Mouse (Mus musculus) olfactory bulb, adult 2 months (tissue): Measurements from ENCODE around the gene Akap1. TPM values are rescaled to one million over a fixed set of nuclear protein-coding genes. Genes with fewer than 3 reads are reported as not detected.

Experiments
- H3K27ac ChIP-seq: fragments of 200-500 bp; 2 replicates; pipeline ENCODE4 v1.5.1; 2012; ENCODE audit warnings: low read depth, low read length; ENCODE audit not compliant: insufficient read depth
- H3K4me1 ChIP-seq: fragments of 200-500 bp; 2 replicates; pipeline ENCODE4 v1.6.1; 2012; ENCODE audit warnings: low read length; ENCODE audit not compliant: control insufficient read depth, insufficient read depth
- H3K4me3 ChIP-seq: fragments of 200-500 bp; 2 replicates; pipeline ENCODE4 v1.5.1; 2012; ENCODE audit warnings: mild to moderate bottlenecking, low read depth, low read length, moderate library complexity; ENCODE audit not compliant: insufficient read depth
- CTCF ChIP-seq: fragments of 200-500 bp; IDR thresholded peaks from 2 replicates; pipeline ENCODE4 v1.5.1; 2012; ENCODE audit warnings: low read depth, mild to moderate bottlenecking, low read length, moderate library complexity; ENCODE audit not compliant: insufficient read depth
- POLR2A ChIP-seq: fragments of 200-500 bp; IDR thresholded peaks from 2 replicates; pipeline ENCODE4 v1.6.1; 2012; ENCODE audit warnings: mild to moderate bottlenecking, low read depth, low read length, moderate library complexity; ENCODE audit not compliant: insufficient read depth
- WGBS: fragments of 180-500 bp; shearing (Covaris S2); methylation state at CpG from one replicate; pipeline ENCODE4 v1.1.7; 2018; 5-methylcytosine and 5-hydroxymethylcytosine counted together
- polyA plus RNA-seq: library from polyadenylated mRNA; stranded (reverse); fragments of >200 nt; gene quantifications from 2 replicates; pipeline ENCODE4 v1.2.4, GENCODE M21; 2012; ENCODE audit warnings: low replicate concordance; ENCODE audit not compliant: missing spikeins, insufficient read depth, insufficient read length

Akap1 gene
- polyA plus RNA-seq, 1 experiment = not detected

- no peak overlapping the region for H3K27ac ChIP-seq
- WGBS = 38% methylated on average over 5 of the region's 5 CpGs
- H3K4me3 ChIP-seq = no peak overlapping the region
- H3K4me1 ChIP-seq = peaks cover 15% of the 10 kb centered on the region
- 0 out of 2 replicates have a peak, but pooled peaks have one; percentile 26 for TF ChIP-seq CTCF
- TF ChIP-seq POLR2A = no peak
Measured at GRCm38 (mm10) chr11:88848590-88848989, 15.8 kb downstream of the Akap1 start.

GRCm38 (mm10) chr11:88847281-88848006 is 16.9 kb downstream of the Akap1 start:
- 90% methylated on average over 8 of the region's 8 CpGs for WGBS
- H3K27ac ChIP-seq = no peak overlapping the region
- TF ChIP-seq POLR2A (no peak), CTCF (no peak)
- H3K4me1 ChIP-seq = peaks cover 15% of the 10 kb centered on the region
- H3K4me3 ChIP-seq = no peak overlapping the region

- H3K27ac ChIP-seq = no peak overlapping the region
- WGBS = 94% methylated on average over 5 of the region's 5 CpGs
- peaks cover 25% of the 10 kb centered on the region for H3K4me1 ChIP-seq
- H3K4me3 ChIP-seq = no peak overlapping the region
- no peak for TF ChIP-seq CTCF
- no peak for TF ChIP-seq POLR2A
Measured at GRCm38 (mm10) chr11:88844384-88844783, 20.0 kb downstream of the Akap1 start.

- TF ChIP-seq CTCF (no peak), POLR2A (no peak)
- Histone ChIP-seq H3K4me3 (no peak overlapping the region), H3K4me1 (peaks cover 15% of the 10 kb centered on the region), H3K27ac (no peak overlapping the region)
- 95% methylated on average over 10 of the region's 10 CpGs for WGBS
Measured at GRCm38 (mm10) chr11:88843305-88843704, 21.1 kb downstream of the Akap1 start.

- peaks cover 15% of the 10 kb centered on the region for H3K4me1 ChIP-seq
- WGBS = 96% methylated on average over 13 of the region's 13 CpGs
- no peak overlapping the region for H3K4me3 ChIP-seq
- no peak overlapping the region for H3K27ac ChIP-seq
- TF ChIP-seq POLR2A = no peak
- no peak for TF ChIP-seq CTCF
Measured at GRCm38 (mm10) chr11:88842315-88842975, 21.9 kb downstream of the Akap1 start.

- WGBS = 49% methylated on average over 6 of the region's 6 CpGs
- Histone ChIP-seq H3K4me1 (peaks cover 15% of the 10 kb centered on the region), H3K27ac (no peak overlapping the region), H3K4me3 (no peak overlapping the region)
- no peak for TF ChIP-seq POLR2A
- TF ChIP-seq CTCF = no peak
Measured at GRCm38 (mm10) chr11:88841406-88841805, 23.0 kb downstream of the Akap1 start.

GRCm38 (mm10) chr11:88840724-88841350 is 23.5 kb downstream of the Akap1 start:
- TF ChIP-seq POLR2A = no peak
- no peak for TF ChIP-seq CTCF
- Histone ChIP-seq H3K4me1 (peaks cover 15% of the 10 kb centered on the region), H3K4me3 (no peak overlapping the region), H3K27ac (no peak overlapping the region)
- WGBS = 57% methylated on average over 10 of the region's 10 CpGs

- Histone ChIP-seq H3K27ac (no peak overlapping the region), H3K4me1 (peaks cover 15% of the 10 kb centered on the region), H3K4me3 (no peak overlapping the region)
- 40% methylated on average over 8 of the region's 8 CpGs for WGBS
- TF ChIP-seq CTCF = no peak
- TF ChIP-seq POLR2A = no peak
Measured at GRCm38 (mm10) chr11:88840292-88840691, 24.1 kb downstream of the Akap1 start.

- Histone ChIP-seq H3K4me1 (peaks cover 15% of the 10 kb centered on the region), H3K4me3 (no peak overlapping the region), H3K27ac (no peak overlapping the region)
- WGBS = 90% methylated on average over 6 of the region's 6 CpGs
- TF ChIP-seq POLR2A = no peak
- TF ChIP-seq CTCF = no peak
Measured at GRCm38 (mm10) chr11:88839379-88839778, 25.0 kb downstream of the Akap1 start.
